Mouse (Mus musculus) CH12.LX (cell line): ENCODE measurements around the gene Rho. TPM values are rescaled to one million over a fixed set of nuclear protein-coding genes. Genes with fewer than 3 reads are reported as not detected.
A peak's percentile ranks its signal among the peaks of the same experiment; 100 is the strongest.

Source experiments
- DNase-seq: peaks from one replicate; pipeline ENCODE4 v3.0.0-alpha.2; 2013; ENCODE audit errors: extremely low read depth
- H3K27ac ChIP-seq: 2 replicates; pipeline ENCODE4 v1.5.1; 2012; ENCODE audit warnings: low read depth, mild to moderate bottlenecking, control low read depth, moderate library complexity; ENCODE audit not compliant: insufficient read depth
- H3K27me3 ChIP-seq: replicated peaks from 2 replicates; pipeline ENCODE3; 2012; ENCODE audit warnings: inconsistent platforms
- H3K36me3 ChIP-seq, 2 experiments: replicated peaks in 1 of 2; 2 replicates each; pipeline versions ENCODE3 to v1.6.1; 2012; ENCODE audit warnings: inconsistent platforms in 1 of 2, low read length in 1 of 2, mild to moderate bottlenecking in 1 of 2, mixed read lengths in 1 of 2, moderate library complexity in 1 of 2; ENCODE audit not compliant: control insufficient read depth in 1 of 2, insufficient read depth in 1 of 2
- H3K4me1 ChIP-seq, 2 experiments: 2 replicates each; pipeline ENCODE4 v1.6.1; 2012; ENCODE audit warnings: inconsistent platforms in 1 of 2, moderate library complexity in 1 of 2; ENCODE audit not compliant: insufficient read depth in 2 of 2, control insufficient read depth in 1 of 2
- H3K4me2 ChIP-seq: 2 replicates; pipeline ENCODE4 v1.6.1; 2012; ENCODE audit warnings: low read depth, mild to moderate bottlenecking, control low read depth; ENCODE audit not compliant: poor library complexity, insufficient read depth, severe bottlenecking
- H3K4me3 ChIP-seq, 3 experiments: fragments of 150-350 bp in 1 of 3; sonication (generic) in 1 of 3; replicated peaks in 1 of 3; 2 replicates each; pipeline versions ENCODE3 to v1.5.1; 2011 to 2012; ENCODE audit warnings: low read depth in 2 of 3, low read length in 2 of 3, mild to moderate bottlenecking in 2 of 3, moderate library complexity in 2 of 3, control low read depth in 1 of 3, improper control_type of control experiment in 1 of 3, inconsistent platforms in 1 of 3, mixed read lengths in 1 of 3; ENCODE audit not compliant: poor library complexity in 1 of 3
- H3K79me2 ChIP-seq: replicated peaks from 2 replicates; pipeline ENCODE4 v1.6.1; 2012; ENCODE audit warnings: mild to moderate bottlenecking, moderate library complexity; ENCODE audit not compliant: control insufficient read depth, poor library complexity, insufficient read depth, severe bottlenecking; ENCODE audit errors: extremely low read depth
- H3K9ac ChIP-seq: 2 replicates; pipeline ENCODE4 v1.6.1; 2012; ENCODE audit warnings: low read depth, mild to moderate bottlenecking, control low read depth, moderate library complexity; ENCODE audit not compliant: insufficient read depth
- H3K9me3 ChIP-seq: replicated peaks from 2 replicates; pipeline ENCODE3; 2012; ENCODE audit warnings: low read length, inconsistent platforms, mixed read lengths
- BHLHE40 ChIP-seq: IDR thresholded peaks from 2 replicates; pipeline ENCODE4 v1.6.1; 2011; ENCODE audit warnings: mild to moderate bottlenecking, low read depth, low read length, improper control_type of control experiment
- ELF1 ChIP-seq: IDR thresholded peaks from 2 replicates; pipeline ENCODE4 v1.6.1; 2014; ENCODE audit warnings: low read depth, mild to moderate bottlenecking, inconsistent platforms, low read length, improper control_type of control experiment
- JUN ChIP-seq: IDR thresholded peaks from 2 replicates; pipeline ENCODE4 v1.6.1; 2011; ENCODE audit warnings: low read depth, mild to moderate bottlenecking, low read length, improper control_type of control experiment, moderate library complexity; ENCODE audit not compliant: insufficient read depth
- KAT2A ChIP-seq: IDR thresholded peaks from 2 replicates; pipeline ENCODE4 v1.6.1; 2012; ENCODE audit warnings: low read length, improper control_type of control experiment, inconsistent platforms; ENCODE audit not compliant: insufficient replicate concordance
- MAFK ChIP-seq: IDR thresholded peaks from 2 replicates; pipeline ENCODE4 v1.6.1; 2011; ENCODE audit warnings: low read length, improper control_type of control experiment; ENCODE audit not compliant: insufficient replicate concordance
- MAX ChIP-seq: IDR thresholded peaks from 2 replicates; pipeline ENCODE4 v1.6.1; 2011; ENCODE audit warnings: low read length, improper control_type of control experiment
- MEF2A ChIP-seq: IDR thresholded peaks from 2 replicates; pipeline ENCODE4 v1.6.1; 2014; ENCODE audit warnings: low read depth, mild to moderate bottlenecking, inconsistent platforms, low read length, improper control_type of control experiment, borderline replicate concordance
- NELFE ChIP-seq: IDR thresholded peaks from 2 replicates; pipeline ENCODE4 v1.6.1; 2011; ENCODE audit warnings: low read depth, low read length, improper control_type of control experiment
- PAX5 ChIP-seq: IDR thresholded peaks from 2 replicates; pipeline ENCODE4 v1.6.1; 2012; ENCODE audit warnings: low read length, inconsistent platforms, mixed read lengths
- POLR2A ChIP-seq: IDR thresholded peaks from 2 replicates; pipeline ENCODE4 v1.6.1; 2011; ENCODE audit warnings: low read depth, mild to moderate bottlenecking, improper control_type of control experiment, low read length
- POLR2AphosphoS2 ChIP-seq: IDR thresholded peaks from 2 replicates; pipeline ENCODE4 v1.6.1; 2011; ENCODE audit warnings: low read depth, low read length, improper control_type of control experiment
- SIN3A ChIP-seq: IDR thresholded peaks from 2 replicates; pipeline ENCODE4 v1.6.1; 2012; ENCODE audit warnings: low read length, improper control_type of control experiment, inconsistent platforms
- UBTF ChIP-seq: IDR thresholded peaks from 2 replicates; pipeline ENCODE4 v1.6.1; 2012; ENCODE audit warnings: low read depth, mild to moderate bottlenecking, inconsistent platforms, low read length, improper control_type of control experiment, moderate library complexity
- USF1 ChIP-seq: IDR thresholded peaks from 2 replicates; pipeline ENCODE4 v1.6.1; 2014; ENCODE audit warnings: low read depth, mild to moderate bottlenecking, inconsistent platforms, low read length, improper control_type of control experiment
- ZKSCAN1 ChIP-seq: IDR thresholded peaks from 2 replicates; pipeline ENCODE4 v1.6.1; 2012; ENCODE audit warnings: low read depth, inconsistent platforms, low read length, improper control_type of control experiment, borderline replicate concordance
- ZMIZ1 ChIP-seq: IDR thresholded peaks from 2 replicates; pipeline ENCODE4 v1.6.1; 2012; ENCODE audit warnings: low read depth, mild to moderate bottlenecking, inconsistent platforms, low read length, improper control_type of control experiment
- dilution Hi-C: fragments of 300-500 bp; cut with MboI; formaldehyde crosslinking; loops from 2 replicates; pipeline ENCODE4 v1.14.3; 2020; ENCODE audit warnings: low sequenced_read_pairs; ENCODE audit not compliant: extremely low pct_unique_long_range_greater_than_20kb, extremely low pct_ligation_motif_present
- in situ Hi-C: fragments of 300-500 bp; cut with MboI; formaldehyde crosslinking; loops from 3 replicates; pipeline ENCODE4 v1.14.3; 2019; ENCODE audit warnings: low sequenced_read_pairs, low pct_ligation_motif_present, low pct_unique_long_range_greater_than_20kb, mixed read lengths
- polyA plus RNA-seq: library from polyadenylated mRNA; unstranded; fragments of >175 nt; gene quantifications from 2 replicates; pipeline ENCODE4 v1.2.1, GENCODE M21; 2012; ENCODE audit warnings: low read depth; ENCODE audit not compliant: insufficient read length
- total RNA-seq, 2 experiments: library from RNA; depleted of rRNA; stranded (reverse); fragments of 300-350 nt in 1 of 2; fragments of >200 nt in 1 of 2; gene quantifications; 2 replicates each; pipeline ENCODE4 v1.2.3; 2012 to 2014

The Rho gene
- total and polyA plus RNA-seq, 3 experiments, result 0.04 TPM; not detected in 1

DNA sequence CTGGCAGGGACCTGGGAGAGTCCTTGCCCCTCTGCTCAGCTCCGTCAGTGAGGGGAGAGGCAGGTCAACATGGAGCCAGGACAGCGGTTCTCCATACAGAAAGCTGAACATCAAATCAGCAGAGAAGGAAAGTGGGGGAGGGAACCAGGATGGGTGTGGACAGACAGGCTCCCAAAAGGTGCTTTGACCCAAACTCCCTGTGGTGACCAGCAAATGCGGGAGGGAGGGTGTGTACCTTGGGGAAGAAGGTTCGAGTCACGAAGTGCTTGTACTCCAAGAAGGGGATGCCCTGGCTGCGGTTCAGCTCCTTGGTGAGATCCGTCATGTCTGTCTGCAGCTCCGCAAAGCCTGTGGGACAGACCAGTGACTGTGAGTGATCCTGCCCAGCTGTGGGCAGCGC, 32.1 kb downstream of the Rho start:
- Histone ChIP-seq H3K9me3 (no peaks in the 10 kb centered on the region), H3K4me1 (peaks cover 3 to 37% of the 10 kb centered on the region in 2 experiments; a peak in 2 of 4 replicates), H3K4me2 (no peak overlapping the region), H3K79me2 (no peaks in the 10 kb centered on the region), H3K27ac (no peak overlapping the region), H3K36me3 (peaks cover 89 to 97% of the 10 kb centered on the region in 2 experiments), H3K4me3 (no peak overlapping the region), H3K27me3 (no peaks in the 10 kb centered on the region), H3K9ac (no peak overlapping the region)
- TF ChIP-seq NELFE (no peak), POLR2A (no peak)
- in situ Hi-C loops (no loop called here), dilution Hi-C loops (no loop called here)
- no peak for DNase-seq

DNA sequence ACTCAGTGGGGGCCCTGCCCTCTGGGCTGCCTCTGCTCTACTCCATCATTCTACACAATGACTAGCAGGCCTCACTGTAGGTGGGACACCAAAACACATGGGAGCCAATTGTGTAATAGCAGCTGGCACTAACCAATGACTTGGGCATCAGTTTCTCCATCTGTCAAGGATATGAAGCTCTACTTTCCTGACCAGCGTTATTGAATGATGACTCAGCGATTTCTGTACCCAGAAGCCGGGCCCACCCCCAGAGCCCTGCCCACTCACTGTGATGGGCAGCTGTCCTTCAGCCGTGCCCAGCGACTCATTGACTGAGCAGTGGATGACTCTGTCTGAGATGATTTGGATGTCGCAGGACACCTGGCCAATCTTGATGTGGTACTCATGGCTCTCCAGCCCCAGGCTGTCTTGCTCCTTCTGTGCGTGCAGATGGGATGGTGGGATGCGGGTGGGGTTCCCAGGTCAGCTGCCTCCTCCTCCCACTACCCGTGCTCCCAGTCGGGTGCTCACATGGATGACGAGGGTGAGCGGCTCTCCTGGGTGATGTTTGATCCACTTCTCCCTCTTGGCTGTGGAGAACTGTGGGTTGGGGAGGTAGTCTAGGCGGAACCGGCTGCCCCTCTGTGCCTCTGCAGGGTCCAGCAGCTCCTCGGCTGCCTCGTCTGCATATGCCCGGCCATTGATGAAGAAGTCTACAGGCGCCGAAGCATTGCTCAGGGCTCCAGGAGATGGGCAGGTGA, 34.8 kb downstream of the Rho start:
- no peaks in the 10 kb centered on the region for H3K27me3 ChIP-seq
- H3K4me1 ChIP-seq, result peaks cover 0 to 48% of the 10 kb centered on the region in 2 experiments; a peak in 2 of 4 replicates
- H3K36me3 ChIP-seq, result peaks cover 74 to 95% of the 10 kb centered on the region in 2 experiments
- no peak overlapping the region for H3K4me3 ChIP-seq
- dilution Hi-C loops, result no loop called here
- TF ChIP-seq USF1 (no peak), POLR2AphosphoS2 (no peak), UBTF (no peak), MEF2A (no peak), MAFK (peak; percentile 92), ZKSCAN1 (no peak), JUN (no peak), KAT2A (no peak)
- H3K9me3 ChIP-seq, result no peaks in the 10 kb centered on the region
- no peak for DNase-seq
- H3K4me2 ChIP-seq, result no peak overlapping the region
- no peak overlapping the region for H3K9ac ChIP-seq
- H3K79me2 ChIP-seq, result no peaks in the 10 kb centered on the region
- in situ Hi-C loops, result no loop called here
- no peak overlapping the region; the same call in 1 of the 2 replicates for H3K27ac ChIP-seq

DNA sequence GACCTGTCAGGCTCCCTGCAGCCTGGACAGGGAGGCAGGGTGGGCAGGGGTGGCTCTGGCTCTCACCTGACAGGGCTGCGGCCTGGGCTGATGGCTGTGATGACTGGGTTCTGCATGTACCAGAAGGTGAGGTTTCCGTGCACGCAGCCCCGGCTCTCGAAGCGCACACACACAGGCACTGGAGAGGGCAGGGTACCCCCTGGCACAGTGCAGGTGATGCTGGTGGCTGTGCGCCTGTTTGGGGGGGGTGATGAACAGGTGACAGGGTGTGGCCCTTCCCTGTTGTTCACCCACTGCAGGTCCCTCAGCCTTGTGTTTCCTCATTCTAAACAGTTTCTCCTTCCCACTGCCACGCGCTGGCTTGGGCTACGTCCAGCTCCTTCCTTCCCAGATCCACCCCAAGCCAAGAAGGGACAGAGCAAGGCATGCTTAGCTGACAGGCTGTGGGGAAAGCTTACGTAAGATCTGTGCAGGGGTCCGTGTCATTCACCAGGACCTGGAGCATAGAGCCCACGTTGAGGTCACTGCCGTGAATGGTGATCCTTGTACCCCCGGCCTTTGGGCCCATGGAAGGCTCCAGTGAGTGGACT, 35.8 kb downstream of the Rho start:
- Histone ChIP-seq H3K36me3 (peaks cover 76 to 95% of the 10 kb centered on the region in 2 experiments), H3K9ac (no peak overlapping the region), H3K4me3 (no peak overlapping the region), H3K27me3 (no peaks in the 10 kb centered on the region), H3K27ac (no peak overlapping the region), H3K4me2 (no peak overlapping the region), H3K79me2 (no peaks in the 10 kb centered on the region), H3K9me3 (no peaks in the 10 kb centered on the region), H3K4me1 (peaks cover 0 to 49% of the 10 kb centered on the region in 2 experiments; a peak in 2 of 4 replicates)
- dilution Hi-C loops, result no loop called here
- no peak for TF ChIP-seq BHLHE40
- TF ChIP-seq PAX5, result no peak
- no peak for TF ChIP-seq SIN3A
- TF ChIP-seq ZMIZ1, result no peak
- TF ChIP-seq ELF1, result no peak
- TF ChIP-seq POLR2AphosphoS2, result no peak
- no peak for TF ChIP-seq MAX
- no peak for TF ChIP-seq UBTF
- DNase-seq, result no peak
- in situ Hi-C loops, result no loop called here
